Mouse (Mus musculus): ENCODE measurements around the gene Syde1. TPM values are rescaled to one million over a fixed set of nuclear protein-coding genes. Genes with fewer than 3 reads are reported as not detected.

Gene Syde1
- total RNA-seq, 1 experiment from 2014 or later = 46.9 TPM

DNA sequence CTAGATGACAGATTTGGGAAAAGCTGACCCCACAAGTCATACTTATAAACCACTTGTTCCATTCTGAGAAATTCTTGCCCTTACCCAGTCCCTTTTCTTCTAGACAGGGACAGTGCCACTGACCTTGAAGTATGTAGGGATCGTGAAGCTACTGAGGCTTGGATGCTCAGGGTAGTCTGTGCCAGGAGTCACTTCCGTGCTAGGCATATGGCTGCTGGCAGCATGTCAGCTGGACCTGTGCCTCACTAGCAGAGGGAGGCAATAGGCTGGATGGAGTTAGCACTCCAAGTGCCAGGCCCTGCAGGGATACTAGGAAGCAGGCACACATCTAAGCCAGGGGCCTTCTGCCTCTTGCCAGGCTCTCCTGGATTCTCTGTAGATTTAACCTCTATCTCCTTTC is 16.1 kb downstream of the Syde1 start:
- DNase-seq = peak; percentile 68

DNA sequence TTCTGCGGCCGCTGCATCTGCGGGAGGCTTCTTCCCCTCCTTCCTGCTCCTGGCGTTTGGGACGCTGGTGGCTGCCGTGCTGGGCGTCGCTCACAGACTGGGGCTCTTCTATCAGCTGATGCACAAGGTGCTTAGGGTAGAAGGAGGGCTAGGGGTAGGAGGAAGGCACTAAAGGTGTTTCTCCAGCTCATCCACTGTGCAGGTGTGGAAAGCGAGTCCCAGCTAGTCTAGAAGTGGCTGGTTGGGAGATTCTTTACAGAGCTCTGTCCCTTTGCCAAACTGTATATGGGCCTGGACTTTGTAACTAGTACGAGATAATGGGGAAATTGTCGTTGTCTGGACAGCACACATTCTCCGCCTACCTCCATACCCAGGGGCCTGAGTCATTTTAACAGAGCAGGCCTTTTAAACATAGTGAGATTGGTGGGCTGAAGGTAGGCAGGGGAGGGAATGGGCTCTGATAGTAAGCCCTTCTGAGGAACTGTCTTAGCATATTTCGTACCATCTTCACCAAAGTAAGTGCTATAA is 16.6 kb downstream of the Syde1 start:
- DNase-seq = no peak

- DNase-seq = peak; percentile 92
Observed at GRCm38 (mm10) chr10:78574250-78575104, 17.3 kb downstream of the Syde1 start, which contains the start of gene Ilvbl. Gene Ilvbl, plus strand, starts transcription at chr10:78574346.

GRCm38 (mm10) chr10:78573226-78573625 is 18.5 kb downstream of the Syde1 start:
- DNase-seq = no peak

- DNase-seq = no peak
Observed at GRCm38 (mm10) chr10:78570897-78571296, 20.9 kb downstream of the Syde1 start.

- no peak for DNase-seq
Observed at GRCm38 (mm10) chr10:78570416-78570815, 21.3 kb downstream of the Syde1 start.

GRCm38 (mm10) chr10:78569686-78570085 is 22.1 kb downstream of the Syde1 start:
- no peak for DNase-seq

- DNase-seq = no peak
Observed at GRCm38 (mm10) chr10:78569191-78569590, 22.6 kb downstream of the Syde1 start.

DNA sequence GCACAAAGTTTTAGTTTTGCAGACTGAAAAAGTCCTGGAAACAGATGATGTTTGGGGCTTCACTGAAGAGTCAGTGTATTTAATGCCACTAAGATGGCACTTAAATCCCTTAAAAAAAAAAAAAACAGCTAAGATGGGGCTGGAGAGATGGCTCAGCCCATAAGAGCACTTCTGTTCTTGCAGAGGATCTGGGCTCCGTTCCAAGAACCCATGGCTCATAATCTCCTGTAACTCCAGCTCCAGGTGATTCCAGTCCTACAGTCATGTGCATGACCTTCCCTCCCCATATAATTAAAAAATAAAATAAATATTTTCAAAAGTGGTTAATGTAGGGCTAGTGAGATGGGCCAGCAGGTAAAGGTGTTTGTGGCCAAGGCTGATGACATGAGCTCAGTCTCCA is 26.7 kb downstream of the Syde1 start:
- DNase-seq = no peak

DNA sequence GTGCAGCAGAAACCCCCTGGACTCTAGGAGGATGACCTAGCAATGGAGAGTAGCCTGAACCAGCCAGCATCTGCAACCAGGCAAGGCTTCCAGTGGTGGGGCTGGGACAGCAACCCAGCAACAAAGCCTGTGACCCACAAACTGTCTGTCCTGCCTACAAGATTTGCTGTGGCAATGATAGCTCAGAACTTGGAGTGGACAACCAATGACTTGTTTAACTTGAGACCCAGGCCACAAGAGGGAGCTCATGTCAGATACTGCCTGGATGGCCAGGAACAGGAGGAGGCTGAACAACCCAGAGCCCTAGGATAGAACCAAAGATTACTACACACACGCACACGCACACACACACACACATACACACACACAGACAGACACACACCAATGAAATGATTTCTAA is 50.8 kb downstream of the Syde1 start:
- DNase-seq = peak; percentile 28

Other genes with a start within 250 kb of the Syde1 start
- gene Agpat3, start 239.5 kb downstream of the Syde1 start, total RNA-seq (2021) = 334 and 362 TPM in 2 replicates
- 228 and 255 TPM in 2 replicates for gene Rrp1, start 178.9 kb downstream of the Syde1 start, total RNA-seq (2021)
- gene Cstb, start 166.3 kb downstream of the Syde1 start, total RNA-seq (2021) = 257 and 265 TPM in 2 replicates
- 23.2 and 24.1 TPM in 2 replicates for gene Pdxk, start 127.0 kb downstream of the Syde1 start, total RNA-seq (2021)
- not detected in 2 replicates for gene Olfr1358, start 74.5 kb downstream of the Syde1 start, total RNA-seq (2021)
- gene Ilvbl, start 17.6 kb downstream of the Syde1 start, total RNA-seq (2021) = 50.5 and 51.8 TPM in 2 replicates
- not detected in 2 replicates for gene Olfr1357, start 26.1 kb upstream of the Syde1 start, total RNA-seq (2021)
- gene Casp14, start 126.3 kb upstream of the Syde1 start, total RNA-seq (2021) = not detected in 2 replicates
- not detected in 2 replicates for gene Ccdc105, start 161.1 kb upstream of the Syde1 start, total RNA-seq (2021)
- 0.21 TPM in 1 of 2 replicates, not detected in the other for gene Slc1a6, start 188.5 kb upstream of the Syde1 start, total RNA-seq (2021)

Measured in adrenal gland, postnatal 25 days (tissue).